Mouse (Mus musculus): ENCODE measurements around the gene Kdm7a. TPM values are rescaled to one million over a fixed set of nuclear protein-coding genes. Genes with fewer than 3 reads are reported as not detected.

The Kdm7a gene
- polyA plus RNA-seq, 1 experiment from 2014 or later: 12.1 TPM

GRCm38 (mm10) chr6:39205650-39206580 is 674 bp downstream of the Kdm7a start:
- no peaks in the 10 kb centered on the region for H3K9me3 ChIP-seq (replicated peaks)
- H3K4me3 ChIP-seq (replicated peaks): peak overlapping the region; percentile 99
- ATAC-seq (ENCODE audit: insufficient read depth): peak; percentile 41
- peaks cover 37% of the 10 kb centered on the region for H3K4me1 ChIP-seq (replicated peaks)
- H3K36me3 ChIP-seq (replicated peaks): 0 out of 2 replicates have a peak, but pooled peaks cover 3% of the 10 kb centered on the region
- H3K27me3 ChIP-seq: peaks cover 4% of the 10 kb centered on the region; the same call in 1 of the 2 replicates
- peak overlapping the region; percentile 98 for H3K27ac ChIP-seq (replicated peaks)
- H3K9ac ChIP-seq: peak overlapping the region; percentile 100
- peak overlapping the region; percentile 96 for H3K4me2 ChIP-seq
- under 1% methylated on average over 106 of the region's 121 CpGs for WGBS (ENCODE audit: insufficient replicate concordance)

GRCm38 (mm10) chr6:39205064-39205649 is 1.4 kb downstream of the Kdm7a start:
- peak overlapping the region; percentile 99 for H3K4me3 ChIP-seq (replicated peaks)
- peak overlapping the region; percentile 98 for H3K27ac ChIP-seq (replicated peaks)
- peaks cover 4% of the 10 kb centered on the region; the same call in 1 of the 2 replicates for H3K27me3 ChIP-seq
- H3K36me3 ChIP-seq (replicated peaks): 0 out of 2 replicates have a peak, but pooled peaks cover 3% of the 10 kb centered on the region
- peak overlapping the region; percentile 100 for H3K9ac ChIP-seq
- peak overlapping the region; percentile 96 for H3K4me2 ChIP-seq
- ATAC-seq (ENCODE audit: insufficient read depth): peak; percentile 23
- no peaks in the 10 kb centered on the region for H3K9me3 ChIP-seq (replicated peaks)
- under 1% methylated on average over 30 of the region's 30 CpGs for WGBS (ENCODE audit: insufficient replicate concordance)
- H3K4me1 ChIP-seq (replicated peaks): peaks cover 43% of the 10 kb centered on the region

- peaks cover 43% of the 10 kb centered on the region for H3K4me1 ChIP-seq (replicated peaks)
- no peak for ATAC-seq (ENCODE audit: insufficient read depth)
- 0 out of 2 replicates have a peak, but pooled peaks cover 3% of the 10 kb centered on the region for H3K36me3 ChIP-seq (replicated peaks)
- peak overlapping the region; percentile 61 for H3K9ac ChIP-seq
- peaks cover 4% of the 10 kb centered on the region; the same call in 1 of the 2 replicates for H3K27me3 ChIP-seq
- H3K9me3 ChIP-seq (replicated peaks): no peaks in the 10 kb centered on the region
- peak overlapping the region; percentile 96 for H3K4me2 ChIP-seq
- peak overlapping the region; percentile 98 for H3K27ac ChIP-seq (replicated peaks)
- peak overlapping the region; percentile 99 for H3K4me3 ChIP-seq (replicated peaks)
- WGBS (ENCODE audit: insufficient replicate concordance): 30% methylated on average over 4 of the region's 4 CpGs
Observed at GRCm38 (mm10) chr6:39204444-39204843, 2.1 kb downstream of the Kdm7a start.

GRCm38 (mm10) chr6:39203236-39203635 is 3.4 kb downstream of the Kdm7a start:
- WGBS (ENCODE audit: insufficient replicate concordance): 23% methylated on average over 4 of the region's 4 CpGs
- Histone ChIP-seq H3K9me3 (replicated peaks) (no peaks in the 10 kb centered on the region), H3K9ac (peak overlapping the region; percentile 61), H3K36me3 (replicated peaks) (0 out of 2 replicates have a peak, but pooled peaks cover 3% of the 10 kb centered on the region), H3K4me3 (replicated peaks) (peak overlapping the region; percentile 99), H3K4me2 (peak overlapping the region; percentile 96), H3K27me3 (peaks cover 4% of the 10 kb centered on the region; the same call in 1 of the 2 replicates), H3K27ac (replicated peaks) (peak overlapping the region; percentile 98), H3K4me1 (replicated peaks) (peaks cover 54% of the 10 kb centered on the region)
- peak; percentile 86 for ATAC-seq (ENCODE audit: insufficient read depth)

- H3K4me1 ChIP-seq (replicated peaks): peaks cover 34% of the 10 kb centered on the region
- no peak for ATAC-seq (ENCODE audit: insufficient read depth)
- 82% methylated on average over 5 of the region's 5 CpGs for WGBS (ENCODE audit: insufficient replicate concordance)
Observed at GRCm38 (mm10) chr6:39193006-39193405, 13.6 kb downstream of the Kdm7a start.

GRCm38 (mm10) chr6:39191518-39191917 is 15.1 kb downstream of the Kdm7a start:
- Histone ChIP-seq H3K4me3 (replicated peaks) (no peak overlapping the region), H3K9ac (no peak overlapping the region), H3K4me1 (replicated peaks) (peaks cover 33% of the 10 kb centered on the region), H3K27me3 (no peaks in the 10 kb centered on the region), H3K27ac (replicated peaks) (no peak overlapping the region), H3K36me3 (replicated peaks) (peaks cover 7% of the 10 kb centered on the region; the same call in 1 of the 2 replicates), H3K4me2 (no peak overlapping the region), H3K9me3 (replicated peaks) (no peaks in the 10 kb centered on the region)
- no peak for ATAC-seq (ENCODE audit: insufficient read depth)
- 25% methylated on average over 2 of the region's 2 CpGs for WGBS (ENCODE audit: insufficient replicate concordance)

More at GRCm38 (mm10) chr6:39193006-39193405, 13.6 kb downstream of the Kdm7a start:
- Histone ChIP-seq H3K36me3 (replicated peaks) (peaks cover 7% of the 10 kb centered on the region; the same call in 1 of the 2 replicates), H3K4me2 (no peak overlapping the region), H3K9me3 (replicated peaks) (no peaks in the 10 kb centered on the region), H3K27me3 (no peaks in the 10 kb centered on the region), H3K27ac (replicated peaks) (no peak overlapping the region), H3K4me3 (replicated peaks) (no peak overlapping the region), H3K9ac (no peak overlapping the region)

GRCm38 (mm10) chr6:39187227-39187626 is 19.4 kb downstream of the Kdm7a start:
- Histone ChIP-seq H3K27ac (replicated peaks) (no peak overlapping the region), H3K4me2 (no peak overlapping the region), H3K4me3 (replicated peaks) (no peak overlapping the region), H3K9ac (no peak overlapping the region), H3K9me3 (replicated peaks) (no peaks in the 10 kb centered on the region), H3K27me3 (no peaks in the 10 kb centered on the region), H3K36me3 (replicated peaks) (peaks cover 7% of the 10 kb centered on the region; the same call in 1 of the 2 replicates), H3K4me1 (replicated peaks) (peaks cover 14% of the 10 kb centered on the region)
- WGBS (ENCODE audit: insufficient replicate concordance): 14% methylated on average over 2 of the region's 2 CpGs
- ATAC-seq (ENCODE audit: insufficient read depth): no peak

- Histone ChIP-seq H3K4me2 (no peak overlapping the region), H3K9me3 (replicated peaks) (no peaks in the 10 kb centered on the region), H3K27ac (replicated peaks) (no peak overlapping the region), H3K27me3 (no peaks in the 10 kb centered on the region), H3K4me3 (replicated peaks) (no peak overlapping the region), H3K9ac (no peak overlapping the region), H3K4me1 (replicated peaks) (0 out of 2 replicates have a peak, but pooled peaks cover 2% of the 10 kb centered on the region), H3K36me3 (replicated peaks) (peaks cover 61% of the 10 kb centered on the region)
- 20% methylated on average over 1 of the region's 1 CpGs for WGBS (ENCODE audit: insufficient replicate concordance)
- ATAC-seq (ENCODE audit: insufficient read depth): no peak
Observed at GRCm38 (mm10) chr6:39169089-39169488, 37.5 kb downstream of the Kdm7a start.

GRCm38 (mm10) chr6:39164891-39165290 is 41.7 kb downstream of the Kdm7a start:
- WGBS (ENCODE audit: insufficient replicate concordance): 88% methylated on average over 1 of the region's 1 CpGs

GRCm38 (mm10) chr6:39161975-39162374 is 44.6 kb downstream of the Kdm7a start:
- peaks cover 48% of the 10 kb centered on the region for H3K36me3 ChIP-seq (replicated peaks)
- peak; percentile 79; the same call in 1 of the 2 replicates for ATAC-seq (ENCODE audit: insufficient read depth)
- no peaks in the 10 kb centered on the region for H3K27me3 ChIP-seq
- H3K4me1 ChIP-seq (replicated peaks): peaks cover 16% of the 10 kb centered on the region
- 52% methylated on average over 6 of the region's 6 CpGs for WGBS (ENCODE audit: insufficient replicate concordance)
- H3K4me3 ChIP-seq (replicated peaks): no peak overlapping the region
- no peak overlapping the region for H3K27ac ChIP-seq (replicated peaks)
- peak overlapping the region; percentile 3; the same call in 1 of the 2 replicates for H3K4me2 ChIP-seq
- H3K9me3 ChIP-seq (replicated peaks): no peaks in the 10 kb centered on the region
- no peak overlapping the region for H3K9ac ChIP-seq

More at GRCm38 (mm10) chr6:39164891-39165290, 41.7 kb downstream of the Kdm7a start:
- H3K9ac ChIP-seq: no peak overlapping the region
- H3K4me1 ChIP-seq (replicated peaks): peaks cover 18% of the 10 kb centered on the region
- no peaks in the 10 kb centered on the region for H3K9me3 ChIP-seq (replicated peaks)
- ATAC-seq (ENCODE audit: insufficient read depth): no peak
- no peak overlapping the region for H3K4me2 ChIP-seq
- H3K27me3 ChIP-seq: no peaks in the 10 kb centered on the region
- H3K27ac ChIP-seq (replicated peaks): no peak overlapping the region
- no peak overlapping the region for H3K4me3 ChIP-seq (replicated peaks)
- H3K36me3 ChIP-seq (replicated peaks): peaks cover 60% of the 10 kb centered on the region

- H3K27ac ChIP-seq (replicated peaks): no peak overlapping the region
- H3K4me3 ChIP-seq (replicated peaks): no peak overlapping the region
- no peak overlapping the region for H3K9ac ChIP-seq
- no peak overlapping the region for H3K4me2 ChIP-seq
- no peaks in the 10 kb centered on the region for H3K9me3 ChIP-seq (replicated peaks)
- H3K36me3 ChIP-seq (replicated peaks): peaks cover 85% of the 10 kb centered on the region
- WGBS (ENCODE audit: insufficient replicate concordance): 71% methylated on average over 6 of the region's 6 CpGs
- H3K4me1 ChIP-seq (replicated peaks): no peaks in the 10 kb centered on the region
- H3K27me3 ChIP-seq: no peaks in the 10 kb centered on the region
- ATAC-seq (ENCODE audit: insufficient read depth): no peak
Observed at GRCm38 (mm10) chr6:39146041-39146440, 60.5 kb downstream of the Kdm7a start.

All from liver, embryonic 15.5 days (tissue).